ENCODE assay signal across 29 mouse cellular contexts in genomic region chr11:78726366-78726765, GRCm38 (mm10). TPM values are rescaled to one million over a fixed set of nuclear protein-coding genes. Genes with fewer than 3 reads are reported as not detected.
DNase-seq lines count a peak whose midpoint lies in the region; ATAC-seq and TF ChIP-seq lines count a peak whose summit lies in the region.
"Had no signal": no experiment of that assay in that cellular context is flagged by ENCODE, and none has a peak within 500 bp of the region (broad histone marks: within the 10 kb centered on the region; RNA-seq: fewer than 3 reads in every experiment).

No protein-coding gene starts in this region.

- peak; percentile 89 for ATAC-seq in frontal cortex, adult (ENCODE audit: low TSS enrichment)
- no peak for ATAC-seq in stomach, postnatal 0 days (ENCODE audit: low FRiP score, low TSS enrichment)
- ATAC-seq: activated CD4-positive, CD25-positive, alpha-beta regulatory T cell, adult 4 months; forebrain, embryonic 14.5 days; hindbrain, postnatal 0 days; intestine, embryonic 15.5 days had no signal

- no peak overlapping the region for H3K4me3 ChIP-seq in stomach, postnatal 0 days (ENCODE audit: low read depth, low read length)
- H3K4me3 ChIP-seq: intestine, embryonic 15.5 days; limb, embryonic 12.5 days; liver, embryonic 15.5 days; midbrain, embryonic 12.5 days; myocyte; neural tube, embryonic 12.5 days had no signal

- no peak for DNase-seq in frontal cortex, postnatal 10 days (ENCODE audit: low spot score in 2 of 2)
- peak; percentile 84 for DNase-seq in right cerebral cortex, adult 18-20 months
- no peak for DNase-seq in right cerebral cortex, postnatal 14 days
- DNase-seq in left cerebral cortex, adult 18-20 months (ENCODE audit: low spot score in 2 of 2) = peak; percentile 65 to 69
- DNase-seq in left cerebral cortex, postnatal 36 days (ENCODE audit: low spot score in 2 of 2) = peak; percentile 37 to 65
- DNase-seq in stomach, postnatal 0 days (ENCODE audit: low spot score) = no peak
- no peak for DNase-seq in thymus, postnatal 0 days (ENCODE audit: low spot score)
- DNase-seq: adrenal gland, adult 2 months; adrenal gland, postnatal 36 days; cerebellum, adult 8-10 months; cerebellum, postnatal 25 days; gastrocnemius, postnatal 10 days; heart, postnatal 14 days; kidney, adult 2 months; kidney, postnatal 4 days; layer of hippocampus, postnatal 36 days; lung, embryonic 14.5 days; lung, postnatal 14 days; thymus, postnatal 25 days had no signal

- no peaks in the 10 kb centered on the region for H3K4me1 ChIP-seq in stomach, postnatal 0 days (replicated peaks; ENCODE audit: control insufficient read depth, insufficient read depth)
- H3K4me1 ChIP-seq: intestine, embryonic 15.5 days; limb, embryonic 12.5 days; liver, embryonic 15.5 days; midbrain, embryonic 12.5 days; neural tube, embryonic 12.5 days had no signal

- H3K27ac ChIP-seq in stomach, postnatal 0 days (replicated peaks) = no peak overlapping the region
- H3K27ac ChIP-seq: hindbrain, postnatal 0 days; intestine, embryonic 15.5 days; limb, embryonic 12.5 days; liver, embryonic 15.5 days; midbrain, embryonic 12.5 days; neural tube, embryonic 12.5 days had no signal

- no peaks in the 10 kb centered on the region for H3K9me3 ChIP-seq in stomach, postnatal 0 days (ENCODE audit: control insufficient read depth, low read length)
- H3K9me3 ChIP-seq: intestine, embryonic 15.5 days; limb, embryonic 12.5 days; liver, embryonic 15.5 days; midbrain, embryonic 12.5 days; neural tube, embryonic 12.5 days had no signal

- no peaks in the 10 kb centered on the region for H3K36me3 ChIP-seq in stomach, postnatal 0 days (ENCODE audit: control insufficient read depth, insufficient read depth, low read length)
- H3K36me3 ChIP-seq: intestine, embryonic 15.5 days; limb, embryonic 12.5 days; liver, embryonic 15.5 days; midbrain, embryonic 12.5 days; neural tube, embryonic 12.5 days had no signal

- no peak overlapping the region for H3K9ac ChIP-seq in stomach, postnatal 0 days (ENCODE audit: low read length)
- H3K9ac ChIP-seq: intestine, embryonic 15.5 days; limb, embryonic 12.5 days; liver, embryonic 15.5 days; lung, embryonic 14.5 days; midbrain, embryonic 12.5 days; neural tube, embryonic 12.5 days had no signal

- H3K4me2 ChIP-seq in stomach, postnatal 0 days (replicated peaks; ENCODE audit: low read depth) = no peak overlapping the region
- H3K4me2 ChIP-seq: intestine, embryonic 15.5 days; limb, embryonic 12.5 days; liver, embryonic 15.5 days; lung, embryonic 14.5 days; midbrain, embryonic 12.5 days; neural tube, embryonic 12.5 days had no signal

- WGBS in stomach, postnatal 0 days = 73% methylated on average over 3 of the region's 3 CpGs

- intact Hi-C loops in left cerebral cortex, postnatal 36 days (cut with DNase I) = loop anchor here (2.0 to 5.0 kb wide), 2 partner anchors 66 to 78 kb away; no protein-coding TSS in a partner anchor

- TF ChIP-seq EP300 in stomach, postnatal 0 days (optimal IDR thresholded peaks at IDR 0.05) = no peak

- no peaks in the 10 kb centered on the region for H3K27me3 ChIP-seq in stomach, postnatal 0 days (ENCODE audit: control insufficient read depth, insufficient read depth, low read length)
- H3K27me3 ChIP-seq: intestine, embryonic 15.5 days; limb, embryonic 12.5 days; liver, embryonic 15.5 days; neural tube, embryonic 12.5 days had no signal

- no peak for TF ChIP-seq CTCF in stomach, postnatal 0 days (IDR thresholded peaks at IDR 0.05; ENCODE audit: low read depth)

RNA-seq across cellular contexts. Expression of gene Ccnq, which starts 25.2 kb away (rescaled TPM):
- total RNA-seq in left cerebral cortex, adult 18-20 months (2021) = 10 to 100 TPM; 16.1 to 16.7 TPM
- total RNA-seq in left cerebral cortex, postnatal 36 days (2021) = 10 to 100 TPM; 15.9 to 16.8 TPM
- 30.4 and 31.8 TPM in 2 replicates for polyA plus RNA-seq in stomach, postnatal 0 days (2015; fragmentation: Nextera tagmentation; extraction: Ambion mirVana)
- 48.5 and 50.8 TPM in 2 replicates for polyA plus RNA-seq in thymus, postnatal 0 days (2015; fragmentation: Nextera tagmentation; extraction: Ambion mirVana)

RNA-seq across cellular contexts. Expression of gene Nlk, which starts 29.2 kb away (rescaled TPM):
- 100 to 1,000 TPM; 103 to 113 TPM for total RNA-seq in left cerebral cortex, adult 18-20 months (2021)
- 100 to 1,000 TPM; 105 to 114 TPM for total RNA-seq in left cerebral cortex, postnatal 36 days (2021)
- polyA plus RNA-seq in stomach, postnatal 0 days (2015; fragmentation: Nextera tagmentation; extraction: Ambion mirVana) = 9.5 and 9.9 TPM in 2 replicates
- polyA plus RNA-seq in thymus, postnatal 0 days (2015; fragmentation: Nextera tagmentation; extraction: Ambion mirVana) = 21.3 and 23.3 TPM in 2 replicates

Comparison
In these comparisons a context has a peak if more than half of its experiments do, and no peak if none do; other contexts are left out.
1. DNase-seq: peak in right cerebral cortex, adult 18-20 months (single experiment), left cerebral cortex, adult 18-20 months (2 of 2) and left cerebral cortex, postnatal 36 days (2 of 2); none in frontal cortex, postnatal 10 days (0 of 2), right cerebral cortex, postnatal 14 days (single experiment), stomach, postnatal 0 days (single experiment) and thymus, postnatal 0 days (single experiment).